Mouse (Mus musculus): Measurements from ENCODE around the gene Tbc1d20. TPM values are rescaled to one million over a fixed set of nuclear protein-coding genes. Genes with fewer than 3 reads are reported as not detected.

The Tbc1d20 gene
- polyA plus RNA-seq, 1 experiment from 2014 or later, result 71.4 TPM

GRCm38 (mm10) chr2:152336856-152337255 is 43.2 kb downstream of the Tbc1d20 start:
- ChIA-PET CTCF (interaction anchor here (1.3 kb wide), 1 partner anchor 86 kb away, joined by 3 read pairs; no protein-coding TSS in a partner anchor), POLR2A (no interaction called here)
- in situ Hi-C loops (cut with MboI; ENCODE audit: low pct_unique_long_range_greater_than_20kb), result loop anchor here (25.0 kb wide), 1 partner anchor 425 kb away; the partner anchor contains the start of gene Angpt4
- no peaks in the 10 kb centered on the region for H3K27me3 ChIP-seq
- DNase-seq (ENCODE audit: low read depth, low spot score) (no peak), ATAC-seq (no peak)
- TF ChIP-seq CTCF (IDR thresholded peaks at IDR 0.05), result no peak

- in situ Hi-C loops (cut with MboI; ENCODE audit: low pct_unique_long_range_greater_than_20kb), result loop anchor here (25.0 kb wide), 1 partner anchor 425 kb away; the partner anchor contains the start of gene Angpt4
- no peak for ATAC-seq
Observed at GRCm38 (mm10) chr2:152337591-152338212, 44.1 kb downstream of the Tbc1d20 start.

GRCm38 (mm10) chr2:152338319-152338718 is 44.7 kb downstream of the Tbc1d20 start:
- no peaks in the 10 kb centered on the region for H3K27me3 ChIP-seq
- DNase-seq (ENCODE audit: low read depth, low spot score), result no peak
- POLR2A ChIA-PET, result no interaction called here
- in situ Hi-C loops (cut with MboI; ENCODE audit: low pct_unique_long_range_greater_than_20kb), result loop anchor here (25.0 kb wide), 1 partner anchor 426 kb away; the partner anchor contains the start of gene Angpt4
- no peak for ATAC-seq
- CTCF ChIA-PET, result interaction anchor here (1.8 kb wide), 1 partner anchor 25 kb away, joined by 7 read pairs; no protein-coding TSS in a partner anchor
- TF ChIP-seq CTCF (IDR thresholded peaks at IDR 0.05), result no peak

More at GRCm38 (mm10) chr2:152337591-152338212, 44.1 kb downstream of the Tbc1d20 start:
- no peak for TF ChIP-seq CTCF (IDR thresholded peaks at IDR 0.05)
- no peaks in the 10 kb centered on the region for H3K27me3 ChIP-seq
- POLR2A ChIA-PET, result no interaction called here
- CTCF ChIA-PET, result interaction anchor here (1.3 to 1.8 kb wide), 2 partner anchors 26 to 87 kb away, joined by 3 to 7 read pairs; no protein-coding TSS in a partner anchor
- no peak for DNase-seq (ENCODE audit: low read depth, low spot score)

- ChIA-PET CTCF (interaction anchor here (1.8 kb wide), 1 partner anchor 24 kb away, joined by 7 read pairs; no protein-coding TSS in a partner anchor), POLR2A (interaction anchor here (1.1 kb wide), 1 partner anchor 46 kb away, joined by 3 read pairs; the partner anchor contains the start of gene Tbc1d20)
- in situ Hi-C loops (cut with MboI; ENCODE audit: low pct_unique_long_range_greater_than_20kb), result loop anchor here (25.0 kb wide), 1 partner anchor 427 kb away; the partner anchor contains the start of gene Angpt4
- no peaks in the 10 kb centered on the region for H3K27me3 ChIP-seq
- no peak for ATAC-seq
- no peak for TF ChIP-seq CTCF (IDR thresholded peaks at IDR 0.05)
- no peak for DNase-seq (ENCODE audit: low read depth, low spot score)
Observed at GRCm38 (mm10) chr2:152339631-152340179, 46.1 kb downstream of the Tbc1d20 start.

GRCm38 (mm10) chr2:152343329-152344213 is 49.9 kb downstream of the Tbc1d20 start, which contains the start of gene Trib3:
Gene Trib3, minus strand, starts transcription at chr2:152344032.
- ChIA-PET POLR2A (interaction anchor here (0.7 to 1.6 kb wide), 6 partner anchors 8 to 49 kb away, joined by 3 to 6 read pairs (median 4); no protein-coding TSS in a partner anchor), CTCF (interaction anchor here (0.6 to 3.9 kb wide), 25 partner anchors 9 to 1605 kb away, joined by 3 to 20 read pairs (median 3); partner anchors contain the start of genes Rbck1 and Tbc1d20)
- TF ChIP-seq CTCF (IDR thresholded peaks at IDR 0.05), result peak; percentile 93
- peak; percentile 75 for ATAC-seq
- DNase-seq (ENCODE audit: low read depth, low spot score), result no peak
- no peaks in the 10 kb centered on the region for H3K27me3 ChIP-seq
- in situ Hi-C loops (cut with MboI; ENCODE audit: low pct_unique_long_range_greater_than_20kb), result loop anchor here (25.0 kb wide), 1 partner anchor 431 kb away; the partner anchor contains the start of gene Angpt4

GRCm38 (mm10) chr2:152344361-152344760 is 50.7 kb downstream of the Tbc1d20 start:
- ChIA-PET POLR2A (interaction anchor here (1.1 to 1.6 kb wide), 3 partner anchors 8 to 17 kb away, joined by 3 to 6 read pairs (median 4); no protein-coding TSS in a partner anchor), CTCF (interaction anchor here (1.1 to 3.9 kb wide), 8 partner anchors 11 to 241 kb away, joined by 3 to 20 read pairs (median 6); partner anchors contain the start of genes Rbck1 and Tbc1d20)
- ATAC-seq (no peak), DNase-seq (ENCODE audit: low read depth, low spot score) (no peak)
- H3K27me3 ChIP-seq, result no peaks in the 10 kb centered on the region
- TF ChIP-seq CTCF (IDR thresholded peaks at IDR 0.05), result no peak
- in situ Hi-C loops (cut with MboI; ENCODE audit: low pct_unique_long_range_greater_than_20kb), result loop anchor here (25.0 kb wide), 1 partner anchor 432 kb away; the partner anchor contains the start of gene Angpt4

- TF ChIP-seq CTCF (IDR thresholded peaks at IDR 0.05), result no peak
- POLR2A ChIA-PET, result interaction anchor here (0.6 to 1.6 kb wide), 2 partner anchors 8 to 64 kb away, joined by 3 to 4 read pairs; no protein-coding TSS in a partner anchor
- ATAC-seq, result no peak
Observed at GRCm38 (mm10) chr2:152344909-152345308, 51.3 kb downstream of the Tbc1d20 start.

GRCm38 (mm10) chr2:152345393-152345792 is 51.8 kb downstream of the Tbc1d20 start:
- TF ChIP-seq CTCF (IDR thresholded peaks at IDR 0.05), result no peak
- in situ Hi-C loops (cut with MboI; ENCODE audit: low pct_unique_long_range_greater_than_20kb), result loop anchor here (5.0 to 25.0 kb wide), 2 partner anchors 238 to 433 kb away; partner anchors contain the start of genes Angpt4 and Srxn1
- no peak for DNase-seq (ENCODE audit: low read depth, low spot score)
- CTCF ChIA-PET, result interaction anchor here (1.1 to 3.9 kb wide), 5 partner anchors 11 to 39 kb away, joined by 3 to 20 read pairs (median 5); partner anchors contain the start of gene Rbck1
- H3K27me3 ChIP-seq, result no peaks in the 10 kb centered on the region
- POLR2A ChIA-PET, result interaction anchor here (0.6 kb wide), 1 partner anchor 65 kb away, joined by 3 read pairs; no protein-coding TSS in a partner anchor
- no peak for ATAC-seq

More at GRCm38 (mm10) chr2:152344909-152345308, 51.3 kb downstream of the Tbc1d20 start:
- in situ Hi-C loops (cut with MboI; ENCODE audit: low pct_unique_long_range_greater_than_20kb), result loop anchor here (5.0 to 25.0 kb wide), 2 partner anchors 238 to 433 kb away; partner anchors contain the start of genes Angpt4 and Srxn1
- H3K27me3 ChIP-seq, result no peaks in the 10 kb centered on the region
- CTCF ChIA-PET, result interaction anchor here (1.1 to 3.9 kb wide), 5 partner anchors 11 to 38 kb away, joined by 3 to 20 read pairs (median 7); partner anchors contain the start of gene Rbck1
- DNase-seq (ENCODE audit: low read depth, low spot score), result no peak

Measured in Patski (cell line).